Mouse (Mus musculus) forebrain, embryonic 12.5 days (tissue): ENCODE measurements around the gene Nde1. TPM values are rescaled to one million over a fixed set of nuclear protein-coding genes. Genes with fewer than 3 reads are reported as not detected.

Source experiments
- ATAC-seq: fragments of 200-750 bp; cut with Nextera tagmentation; 2 replicates; pipeline ENCODE4 v1.8.0; 2017; ENCODE audit warnings: moderate TSS enrichment; ENCODE audit not compliant: low FRiP score
- H3K27ac ChIP-seq: fragments of 300-500 bp; sonication (generic); 2 replicates; pipeline ENCODE4 v1.5.1; 2016; ENCODE audit warnings: mild to moderate bottlenecking
- H3K27me3 ChIP-seq: fragments of 300-500 bp; sonication (generic); 2 replicates; pipeline ENCODE4 v1.6.1; 2016; ENCODE audit warnings: mild to moderate bottlenecking
- H3K36me3 ChIP-seq: fragments of 300-500 bp; sonication (generic); replicated peaks from 2 replicates; pipeline ENCODE4 v1.6.1; 2016; ENCODE audit warnings: mild to moderate bottlenecking
- H3K4me1 ChIP-seq: fragments of 300-500 bp; sonication (generic); 2 replicates; pipeline ENCODE4 v1.6.1; 2016
- H3K4me2 ChIP-seq: fragments of 300-500 bp; sonication (generic); 2 replicates; pipeline ENCODE4 v1.6.1; 2016; ENCODE audit warnings: mild to moderate bottlenecking, moderate library complexity
- H3K4me3 ChIP-seq: fragments of 300-500 bp; sonication (generic); replicated peaks from 2 replicates; pipeline ENCODE4 v1.5.1; 2016; ENCODE audit warnings: mild to moderate bottlenecking
- H3K9ac ChIP-seq: fragments of 300-500 bp; sonication (generic); 2 replicates; pipeline ENCODE4 v1.6.1; 2016; ENCODE audit warnings: mild to moderate bottlenecking
- H3K9me3 ChIP-seq: fragments of 300-500 bp; sonication (generic); 2 replicates; pipeline ENCODE4 v1.6.1; 2016
- WGBS: fragments of 180-500 bp; shearing (Covaris S2); methylation state at CpG from one replicate; pipeline ENCODE4 v1.1.7; 2016; 5-methylcytosine and 5-hydroxymethylcytosine counted together
- polyA plus RNA-seq: library from polyadenylated mRNA; unstranded; fragments of >200 nt; fragmentation: Nextera tagmentation; extraction: Ambion mirVana; gene quantifications from 2 replicates; pipeline ENCODE4 v1.2.1, GENCODE M21; 2016

Nde1 gene
- polyA plus RNA-seq, 1 experiment from 2014 or later: 161 TPM

DNA sequence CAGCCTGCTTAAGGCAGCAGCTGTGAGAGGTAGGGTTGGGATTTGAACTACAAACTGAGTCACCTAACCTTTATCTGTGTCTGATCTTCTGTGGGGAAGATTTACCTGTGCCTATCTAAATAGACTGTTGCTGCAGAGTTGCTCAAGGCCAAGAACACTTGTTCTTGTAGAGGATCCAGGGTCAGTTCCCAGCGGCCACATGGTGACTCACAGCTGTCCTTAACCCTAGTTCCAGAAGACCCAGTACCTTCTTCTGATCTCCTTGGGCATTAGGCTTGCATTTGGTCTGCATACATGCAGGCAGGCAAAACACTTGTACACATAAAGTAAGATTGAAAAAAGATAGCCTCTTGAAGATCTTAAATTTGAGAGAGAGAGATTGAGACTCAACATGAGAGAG lies 6.6 kb downstream of the Nde1 start:
- no peak overlapping the region for H3K4me3 ChIP-seq
- no peaks in the 10 kb centered on the region for H3K27me3 ChIP-seq
- H3K4me1 ChIP-seq: peaks cover 16% of the 10 kb centered on the region
- no peaks in the 10 kb centered on the region for H3K9me3 ChIP-seq
- no peak for ATAC-seq
- no peak overlapping the region for H3K27ac ChIP-seq
- no peak overlapping the region for H3K4me2 ChIP-seq
- no peak overlapping the region for H3K9ac ChIP-seq
- peaks cover 60% of the 10 kb centered on the region for H3K36me3 ChIP-seq
- WGBS: 89% methylated on average over 1 of the region's 1 CpGs

GRCm38 (mm10) chr16:14178041-14178440 lies 15.0 kb downstream of the Nde1 start:
- H3K27ac ChIP-seq: no peak overlapping the region
- H3K36me3 ChIP-seq: peaks cover 98% of the 10 kb centered on the region
- H3K9me3 ChIP-seq: no peaks in the 10 kb centered on the region
- no peak overlapping the region for H3K4me2 ChIP-seq
- no peaks in the 10 kb centered on the region for H3K27me3 ChIP-seq
- no peak overlapping the region for H3K9ac ChIP-seq
- H3K4me1 ChIP-seq: no peaks in the 10 kb centered on the region
- WGBS: 81% methylated on average over 3 of the region's 3 CpGs
- ATAC-seq: no peak
- H3K4me3 ChIP-seq: no peak overlapping the region

DNA sequence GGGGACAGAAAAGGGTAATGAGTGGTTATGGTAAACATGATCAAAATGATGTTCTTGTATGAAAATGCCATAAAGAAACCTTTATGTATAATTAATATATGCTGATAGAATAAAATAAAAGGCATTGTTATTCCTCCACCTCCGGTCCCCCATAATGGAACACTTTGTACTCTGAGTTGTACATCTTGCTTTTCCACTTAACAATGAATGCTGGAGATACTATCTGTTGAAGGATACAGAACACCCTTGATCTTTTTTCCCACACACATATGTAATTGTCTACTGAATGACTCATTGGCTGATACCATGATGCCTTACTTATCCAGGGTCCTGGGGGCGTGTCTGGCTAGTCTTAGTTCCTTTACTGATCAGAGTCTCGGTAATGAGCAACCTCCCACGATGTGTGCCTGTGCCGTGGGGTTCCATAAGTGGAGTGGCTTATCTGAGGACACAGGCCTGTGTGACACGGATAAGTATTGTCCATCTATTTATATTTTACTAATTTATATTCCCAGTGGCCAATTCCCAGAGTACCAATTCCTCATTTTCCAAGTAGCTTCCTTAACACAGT lies 17.2 kb downstream of the Nde1 start:
- no peaks in the 10 kb centered on the region for H3K27me3 ChIP-seq

DNA sequence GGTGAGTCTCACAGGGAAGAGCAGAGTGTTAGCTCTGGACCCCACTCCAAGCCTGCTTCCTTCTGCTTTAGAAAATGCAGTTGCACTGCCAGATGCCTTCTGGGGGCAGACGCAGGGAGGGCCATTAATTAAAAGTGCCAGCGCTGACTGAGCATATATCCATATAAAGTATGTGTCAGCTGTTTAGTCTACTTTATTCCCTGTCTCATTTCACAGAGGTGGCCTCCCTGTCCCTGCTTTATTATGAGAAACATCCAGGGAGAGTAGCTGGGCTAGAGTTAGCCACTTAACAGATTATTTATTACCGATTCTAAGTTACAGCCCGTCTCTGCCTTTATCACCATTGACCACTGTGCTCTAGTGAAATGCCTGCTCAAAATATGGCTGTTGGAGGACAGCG lies 19.3 kb downstream of the Nde1 start:
- no peak for ATAC-seq
- H3K9ac ChIP-seq: no peak overlapping the region
- H3K36me3 ChIP-seq: peaks cover 99% of the 10 kb centered on the region
- no peak overlapping the region for H3K27ac ChIP-seq
- H3K4me2 ChIP-seq: no peak overlapping the region
- no peak overlapping the region for H3K4me3 ChIP-seq
- H3K9me3 ChIP-seq: no peaks in the 10 kb centered on the region
- 97% methylated on average over 5 of the region's 5 CpGs for WGBS
- no peaks in the 10 kb centered on the region for H3K4me1 ChIP-seq
- H3K27me3 ChIP-seq: no peaks in the 10 kb centered on the region

More for the DNA sequence above, 17.2 kb downstream of the Nde1 start:
- Histone ChIP-seq H3K36me3 (peaks cover 98% of the 10 kb centered on the region), H3K9me3 (no peaks in the 10 kb centered on the region), H3K9ac (no peak overlapping the region), H3K4me2 (no peak overlapping the region), H3K4me1 (no peaks in the 10 kb centered on the region), H3K4me3 (no peak overlapping the region), H3K27ac (no peak overlapping the region)
- ATAC-seq: no peak
- 91% methylated on average over 6 of the region's 6 CpGs for WGBS

DNA sequence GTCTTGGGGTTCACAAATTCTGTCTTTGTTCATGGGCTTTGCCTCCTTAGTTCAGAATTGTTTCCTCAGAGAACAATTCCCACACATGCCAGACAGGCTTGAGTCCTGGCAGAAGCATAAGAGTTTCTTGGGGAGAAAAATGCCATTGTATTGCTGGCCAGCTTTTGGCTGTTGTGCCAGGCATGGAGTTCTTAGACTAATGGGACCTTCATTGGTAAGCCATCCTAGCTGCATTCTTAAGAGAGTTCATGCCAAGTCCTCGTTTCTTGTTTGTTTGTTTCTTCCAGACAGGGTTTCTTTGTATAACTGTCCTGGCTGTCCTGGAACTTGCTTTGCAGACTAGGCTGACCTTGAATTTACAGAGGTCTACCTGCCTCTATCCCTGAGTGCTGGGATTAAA lies 20.8 kb downstream of the Nde1 start:
- peaks cover 97% of the 10 kb centered on the region for H3K36me3 ChIP-seq

GRCm38 (mm10) chr16:14185516-14185915 lies 22.4 kb downstream of the Nde1 start:
- Histone ChIP-seq H3K27me3 (no peaks in the 10 kb centered on the region), H3K9me3 (no peaks in the 10 kb centered on the region), H3K4me1 (no peaks in the 10 kb centered on the region), H3K36me3 (peaks cover 98% of the 10 kb centered on the region), H3K27ac (no peak overlapping the region), H3K9ac (no peak overlapping the region), H3K4me2 (no peak overlapping the region), H3K4me3 (no peak overlapping the region)
- 95% methylated on average over 5 of the region's 5 CpGs for WGBS
- no peak for ATAC-seq

More for the DNA sequence above, 20.8 kb downstream of the Nde1 start:
- H3K27me3 ChIP-seq: no peaks in the 10 kb centered on the region
- no peak overlapping the region for H3K27ac ChIP-seq
- WGBS: 74% methylated on average over 1 of the region's 1 CpGs
- no peaks in the 10 kb centered on the region for H3K4me1 ChIP-seq
- H3K9ac ChIP-seq: no peak overlapping the region
- H3K4me2 ChIP-seq: no peak overlapping the region
- H3K4me3 ChIP-seq: no peak overlapping the region
- H3K9me3 ChIP-seq: no peaks in the 10 kb centered on the region
- no peak for ATAC-seq

GRCm38 (mm10) chr16:14194164-14194950 lies 31.3 kb downstream of the Nde1 start:
- no peak for ATAC-seq
- 59% methylated on average over 9 of the region's 9 CpGs for WGBS

GRCm38 (mm10) chr16:14195427-14195826 lies 32.4 kb downstream of the Nde1 start:
- ATAC-seq: no peak
- H3K36me3 ChIP-seq: peaks cover 29% of the 10 kb centered on the region
- no peaks in the 10 kb centered on the region for H3K27me3 ChIP-seq
- H3K9me3 ChIP-seq: no peaks in the 10 kb centered on the region
- H3K4me3 ChIP-seq: no peak overlapping the region
- 14% methylated on average over 1 of the region's 1 CpGs for WGBS
- H3K9ac ChIP-seq: no peak overlapping the region
- no peak overlapping the region for H3K27ac ChIP-seq
- no peaks in the 10 kb centered on the region for H3K4me1 ChIP-seq
- no peak overlapping the region for H3K4me2 ChIP-seq

More at GRCm38 (mm10) chr16:14194164-14194950, 31.3 kb downstream of the Nde1 start:
- Histone ChIP-seq H3K27ac (no peak overlapping the region), H3K9me3 (no peaks in the 10 kb centered on the region), H3K4me2 (no peak overlapping the region), H3K9ac (no peak overlapping the region), H3K27me3 (no peaks in the 10 kb centered on the region), H3K4me1 (no peaks in the 10 kb centered on the region), H3K36me3 (peaks cover 39% of the 10 kb centered on the region), H3K4me3 (no peak overlapping the region)

DNA sequence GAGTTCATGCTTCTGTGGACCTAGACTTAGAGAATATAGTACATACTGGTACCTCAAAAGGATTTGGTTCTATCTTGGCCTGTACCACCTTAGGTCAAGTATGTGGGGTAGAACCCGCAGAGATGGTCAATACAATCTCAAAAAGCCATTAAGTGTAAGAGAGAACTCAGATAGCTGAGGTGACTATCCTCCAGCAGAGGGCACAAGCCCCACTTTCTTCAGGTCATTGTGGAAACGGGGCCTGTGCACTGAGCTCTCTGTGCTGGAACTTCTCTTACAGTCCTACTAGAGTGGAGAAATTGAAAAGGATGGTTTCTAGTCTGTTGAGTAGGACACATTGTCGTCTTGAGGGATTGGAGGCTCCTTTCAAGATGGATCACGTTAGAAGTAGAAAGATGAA lies 35.7 kb downstream of the Nde1 start:
- ATAC-seq: no peak
- Histone ChIP-seq H3K27ac (no peak overlapping the region), H3K27me3 (no peaks in the 10 kb centered on the region), H3K36me3 (no peaks in the 10 kb centered on the region), H3K4me2 (no peak overlapping the region), H3K9ac (no peak overlapping the region), H3K4me3 (no peak overlapping the region), H3K9me3 (no peaks in the 10 kb centered on the region), H3K4me1 (no peaks in the 10 kb centered on the region)
- WGBS: 78% methylated on average over 4 of the region's 4 CpGs

- no peak for ATAC-seq
- Histone ChIP-seq H3K4me3 (no peak overlapping the region), H3K36me3 (no peaks in the 10 kb centered on the region), H3K9ac (no peak overlapping the region), H3K27me3 (no peaks in the 10 kb centered on the region), H3K27ac (no peak overlapping the region), H3K4me2 (no peak overlapping the region), H3K9me3 (no peaks in the 10 kb centered on the region), H3K4me1 (no peaks in the 10 kb centered on the region)
- 95% methylated on average over 3 of the region's 3 CpGs for WGBS
Observed at GRCm38 (mm10) chr16:14215156-14215555, 52.1 kb downstream of the Nde1 start.

- WGBS: 33% methylated on average over 6 of the region's 6 CpGs
- Histone ChIP-seq H3K4me2 (no peak overlapping the region), H3K9me3 (no peaks in the 10 kb centered on the region), H3K27me3 (no peaks in the 10 kb centered on the region), H3K9ac (no peak overlapping the region), H3K4me1 (no peaks in the 10 kb centered on the region), H3K36me3 (no peaks in the 10 kb centered on the region), H3K4me3 (no peak overlapping the region), H3K27ac (no peak overlapping the region)
- peak; percentile 33 for ATAC-seq
Observed at GRCm38 (mm10) chr16:14237100-14237723, 74.1 kb downstream of the Nde1 start.

DNA sequence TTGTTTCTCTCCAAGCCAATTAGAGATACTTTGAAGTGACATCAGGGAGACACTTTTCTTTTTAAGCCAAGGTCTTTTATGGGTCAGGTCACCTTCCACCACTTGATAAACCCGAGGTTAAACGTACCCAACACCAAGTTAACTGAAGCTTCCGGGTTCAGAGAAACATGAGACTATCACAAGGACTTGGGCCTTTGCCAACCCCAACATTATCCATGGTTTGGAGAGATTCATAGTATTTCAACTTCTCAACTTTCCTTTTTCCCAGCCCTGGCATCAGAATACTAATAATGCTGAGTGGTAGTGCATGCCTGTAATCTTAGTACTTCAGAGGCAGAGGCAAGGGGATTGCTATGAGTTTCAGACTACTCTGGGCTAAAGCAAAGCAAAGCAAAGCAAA lies 79.0 kb downstream of the Nde1 start:
- Histone ChIP-seq H3K4me1 (no peaks in the 10 kb centered on the region), H3K9me3 (no peaks in the 10 kb centered on the region), H3K9ac (no peak overlapping the region), H3K4me2 (no peak overlapping the region), H3K27ac (no peak overlapping the region), H3K36me3 (no peaks in the 10 kb centered on the region), H3K27me3 (no peaks in the 10 kb centered on the region), H3K4me3 (no peak overlapping the region)
- 81% methylated on average over 3 of the region's 3 CpGs for WGBS
- ATAC-seq: no peak
